Mouse (Mus musculus): ENCODE measurements around the gene Lrrc2. TPM values are rescaled to one million over a fixed set of nuclear protein-coding genes. Genes with fewer than 3 reads are reported as not detected.

The Lrrc2 gene
- polyA plus RNA-seq, 1 experiment = not detected

- TF ChIP-seq GATA1 (IDR thresholded peaks at IDR 0.05; ENCODE audit: borderline replicate concordance, low read length) (no peak), FLI1 (IDR thresholded peaks at IDR 0.05; ENCODE audit: low read length) (no peak)
- H3K4me3 ChIP-seq (replicated peaks) = no peak within 1 kb of the TSS
- peaks cover 18% of the 10 kb centered on the region for H3K4me1 ChIP-seq
- peaks cover 49% of the 10 kb centered on the region for H3K27me3 ChIP-seq (replicated peaks)
- no peaks in the 10 kb centered on the region for H3K36me3 ChIP-seq (replicated peaks; ENCODE audit: low read length)
- peaks cover 4% of the 10 kb centered on the region for H3K9me3 ChIP-seq
These were observed 67.7 kb downstream of the Lrrc2 start, which contains the start of gene Ltf for GRCm38 (mm10) chr9:111019022-111019421. Gene Ltf (plus strand): TSS chr9:111019271.

GRCm38 (mm10) chr9:111026791-111027190 lies 75.4 kb downstream of the Lrrc2 start:
- no peak overlapping the region for H3K4me3 ChIP-seq (replicated peaks)
- H3K4me1 ChIP-seq = peaks cover 11% of the 10 kb centered on the region
- TF ChIP-seq FLI1 (IDR thresholded peaks at IDR 0.05; ENCODE audit: low read length) (no peak), GATA1 (IDR thresholded peaks at IDR 0.05; ENCODE audit: borderline replicate concordance, low read length) (no peak)
- no peaks in the 10 kb centered on the region for H3K36me3 ChIP-seq (replicated peaks; ENCODE audit: low read length)
- H3K9me3 ChIP-seq = peaks cover 15% of the 10 kb centered on the region
- H3K27me3 ChIP-seq (replicated peaks) = peaks cover 71% of the 10 kb centered on the region

Other genes starting within 250 kb of the Lrrc2 start
- not detected in 2 replicates for gene Myl3, start 209.7 kb upstream of the Lrrc2 start, polyA plus RNA-seq (2012; ENCODE audit: insufficient read depth, low replicate concordance)
- 0.11 TPM in 1 of 2 replicates, not detected in the other for gene Pth1r, start 204.4 kb upstream of the Lrrc2 start, polyA plus RNA-seq (2012; ENCODE audit: insufficient read depth, low replicate concordance)
- gene Prss42, start 153.4 kb upstream of the Lrrc2 start, polyA plus RNA-seq (2012; ENCODE audit: insufficient read depth, low replicate concordance) = not detected in 2 replicates
- gene Prss44, start 137.6 kb upstream of the Lrrc2 start, polyA plus RNA-seq (2012; ENCODE audit: insufficient read depth, low replicate concordance) = not detected in 2 replicates
- not detected in 2 replicates for gene Prss43, start 124.9 kb upstream of the Lrrc2 start, polyA plus RNA-seq (2012; ENCODE audit: insufficient read depth, low replicate concordance)
- not detected in 2 replicates for gene Prss45, start 117.0 kb upstream of the Lrrc2 start, polyA plus RNA-seq (2012; ENCODE audit: insufficient read depth, low replicate concordance)
- gene Prss46, start 107.0 kb upstream of the Lrrc2 start, polyA plus RNA-seq (2012; ENCODE audit: insufficient read depth, low replicate concordance) = not detected in 2 replicates
- 0.70 TPM in 1 of 2 replicates, not detected in the other for gene Prss50, start 93.6 kb upstream of the Lrrc2 start, polyA plus RNA-seq (2012; ENCODE audit: insufficient read depth, low replicate concordance)
- 2.1 and 6.7 TPM in 2 replicates for gene Als2cl, start 71.7 kb upstream of the Lrrc2 start, polyA plus RNA-seq (2012; ENCODE audit: insufficient read depth, low replicate concordance)
- 2.2 and 4.5 TPM in 2 replicates for gene Tmie, start 71.4 kb upstream of the Lrrc2 start, polyA plus RNA-seq (2012; ENCODE audit: insufficient read depth, low replicate concordance)
- gene Fam240a, start 34.7 kb upstream of the Lrrc2 start, polyA plus RNA-seq (2012; ENCODE audit: insufficient read depth, low replicate concordance) = not detected in 2 replicates
- not detected in 2 replicates for gene Tdgf1, start 5.4 kb upstream of the Lrrc2 start, polyA plus RNA-seq (2012; ENCODE audit: insufficient read depth, low replicate concordance)
- gene Rtp3, start 39.0 kb downstream of the Lrrc2 start, polyA plus RNA-seq (2012; ENCODE audit: insufficient read depth, low replicate concordance) = not detected in 2 replicates
- 7.6 TPM in 1 of 2 replicates, not detected in the other for gene Ltf, start 67.7 kb downstream of the Lrrc2 start, polyA plus RNA-seq (2012; ENCODE audit: insufficient read depth, low replicate concordance)
- 1.6 TPM in 1 of 2 replicates, not detected in the other for gene Ccrl2, start 106.0 kb downstream of the Lrrc2 start, polyA plus RNA-seq (2012; ENCODE audit: insufficient read depth, low replicate concordance)
- 28.3 and 112 TPM in 2 replicates for gene Lrrfip2, start 166.0 kb downstream of the Lrrc2 start, polyA plus RNA-seq (2012; ENCODE audit: insufficient read depth, low replicate concordance)

All from megakaryocyte, embryonic 14.5 days (primary cell).